Mouse (Mus musculus) thymus, postnatal 14 days (tissue): ENCODE data around the gene Dtx3.
A peak's percentile ranks its signal among the peaks of the same experiment; 100 is the strongest.
"Not testable (repeated sequence)": the region's sequence is repeated elsewhere in the genome, so short reads cannot be mapped to it uniquely, and the experiment has no call there.

Experiments
- DNase-seq: peaks from one replicate; pipeline ENCODE4 v3.0.0; 2021

The Dtx3 gene

GRCm38 (mm10) chr10:127164190-127164589 is 31.3 kb downstream of the Dtx3 start:
- no peak for DNase-seq

GRCm38 (mm10) chr10:127162771-127163261 is 32.7 kb downstream of the Dtx3 start:
- DNase-seq: peak; percentile 70

- DNase-seq: no peak
Observed at GRCm38 (mm10) chr10:127160728-127161127, 34.8 kb downstream of the Dtx3 start.

GRCm38 (mm10) chr10:127160081-127160480 is 35.4 kb downstream of the Dtx3 start:
- DNase-seq: no peak

GRCm38 (mm10) chr10:127158471-127158870 is 37.1 kb downstream of the Dtx3 start:
- DNase-seq: no peak

- DNase-seq: no peak
Observed at GRCm38 (mm10) chr10:127156511-127156910, 39.0 kb downstream of the Dtx3 start.

- no peak for DNase-seq
Observed at GRCm38 (mm10) chr10:127156089-127156488, 39.4 kb downstream of the Dtx3 start.

GRCm38 (mm10) chr10:127154652-127155051 is 40.9 kb downstream of the Dtx3 start:
- DNase-seq: no peak

- DNase-seq: no peak
Observed at GRCm38 (mm10) chr10:127154241-127154640, 41.3 kb downstream of the Dtx3 start.

GRCm38 (mm10) chr10:127153323-127153722 is 42.2 kb downstream of the Dtx3 start:
- no peak for DNase-seq

- DNase-seq: not testable (repeated sequence)
Observed at GRCm38 (mm10) chr10:127152556-127152955, 43.0 kb downstream of the Dtx3 start.

GRCm38 (mm10) chr10:127151233-127151632 is 44.3 kb downstream of the Dtx3 start:
- not testable (repeated sequence) for DNase-seq

GRCm38 (mm10) chr10:127150471-127150872 is 45.1 kb downstream of the Dtx3 start:
- no peak for DNase-seq

GRCm38 (mm10) chr10:127147135-127147534 is 48.4 kb downstream of the Dtx3 start:
- DNase-seq: no peak

- no peak for DNase-seq
Observed at GRCm38 (mm10) chr10:127145303-127145702, 50.2 kb downstream of the Dtx3 start.

- no peak for DNase-seq
Observed at GRCm38 (mm10) chr10:127144536-127144935, 51.0 kb downstream of the Dtx3 start.

- no peak for DNase-seq
Observed at GRCm38 (mm10) chr10:127143228-127143627, 52.3 kb downstream of the Dtx3 start.

- peak; percentile 68 for DNase-seq
Observed at GRCm38 (mm10) chr10:127141500-127141899, 54.0 kb downstream of the Dtx3 start.

GRCm38 (mm10) chr10:127140971-127141370 is 54.6 kb downstream of the Dtx3 start:
- DNase-seq: no peak
